Mouse (Mus musculus): ENCODE results near the gene Map4k5. TPM values are rescaled to one million over a fixed set of nuclear protein-coding genes. Genes with fewer than 3 reads are reported as not detected.

The Map4k5 gene
- polyA plus RNA-seq, 1 experiment from 2014 or later = 32.0 TPM

GRCm38 (mm10) chr12:69922099-69922498 is 29.1 kb upstream of the Map4k5 start:
- H3K4me1 ChIP-seq (replicated peaks; ENCODE audit: control insufficient read depth, insufficient read depth, low read length) = no peaks in the 10 kb centered on the region
- no peak overlapping the region for H3K27ac ChIP-seq (ENCODE audit: low read depth)
- H3K4me3 ChIP-seq (ENCODE audit: low read depth, low read length) = no peak overlapping the region
- no peaks in the 10 kb centered on the region for H3K27me3 ChIP-seq (replicated peaks; ENCODE audit: control insufficient read depth, insufficient read depth, low read length)
- DNase-seq (ENCODE audit: low spot score) (no peak), ATAC-seq (replicated peaks; ENCODE audit: low FRiP score, low TSS enrichment, low read depth) (no peak)
- H3K9me3 ChIP-seq (ENCODE audit: control insufficient read depth, low read length) = no peaks in the 10 kb centered on the region
- H3K36me3 ChIP-seq (ENCODE audit: control insufficient read depth, insufficient read depth, low read length) = no peaks in the 10 kb centered on the region
- H3K4me2 ChIP-seq (ENCODE audit: low read length) = no peak overlapping the region
- H3K9ac ChIP-seq (ENCODE audit: low read length) = no peak overlapping the region
- WGBS = 73% methylated on average over 1 of the region's 1 CpGs

DNA sequence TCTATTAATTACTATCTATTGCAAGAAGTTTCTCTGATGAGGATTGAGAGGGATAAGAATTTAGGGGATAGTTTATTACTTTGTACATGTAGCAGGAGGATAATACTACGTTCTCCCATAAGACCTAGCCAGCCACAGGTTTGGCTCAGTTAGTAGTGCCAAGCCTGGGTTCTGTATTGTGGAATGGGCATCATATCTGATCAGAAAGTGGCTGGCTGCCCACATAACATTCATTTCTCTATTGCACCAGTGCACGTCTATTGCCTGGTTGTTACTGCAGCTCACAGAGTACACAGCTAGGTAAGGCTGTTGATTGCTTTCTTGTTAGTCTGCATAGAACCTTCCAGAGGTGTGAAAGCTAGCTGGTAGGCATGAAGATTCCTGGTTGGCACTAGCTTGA is 24.9 kb upstream of the Map4k5 start:
- DNase-seq (ENCODE audit: low spot score) (no peak), ATAC-seq (replicated peaks; ENCODE audit: low FRiP score, low TSS enrichment, low read depth) (no peak)
- Histone ChIP-seq H3K9ac (ENCODE audit: low read length) (no peak overlapping the region), H3K36me3 (ENCODE audit: control insufficient read depth, insufficient read depth, low read length) (no peaks in the 10 kb centered on the region), H3K9me3 (ENCODE audit: control insufficient read depth, low read length) (no peaks in the 10 kb centered on the region), H3K4me2 (ENCODE audit: low read length) (no peak overlapping the region), H3K4me3 (ENCODE audit: low read depth, low read length) (no peak overlapping the region), H3K4me1 (replicated peaks; ENCODE audit: control insufficient read depth, insufficient read depth, low read length) (no peaks in the 10 kb centered on the region), H3K27ac (ENCODE audit: low read depth) (no peak overlapping the region), H3K27me3 (replicated peaks; ENCODE audit: control insufficient read depth, insufficient read depth, low read length) (no peaks in the 10 kb centered on the region)
- 70% methylated on average over 2 of the region's 2 CpGs for WGBS

DNA sequence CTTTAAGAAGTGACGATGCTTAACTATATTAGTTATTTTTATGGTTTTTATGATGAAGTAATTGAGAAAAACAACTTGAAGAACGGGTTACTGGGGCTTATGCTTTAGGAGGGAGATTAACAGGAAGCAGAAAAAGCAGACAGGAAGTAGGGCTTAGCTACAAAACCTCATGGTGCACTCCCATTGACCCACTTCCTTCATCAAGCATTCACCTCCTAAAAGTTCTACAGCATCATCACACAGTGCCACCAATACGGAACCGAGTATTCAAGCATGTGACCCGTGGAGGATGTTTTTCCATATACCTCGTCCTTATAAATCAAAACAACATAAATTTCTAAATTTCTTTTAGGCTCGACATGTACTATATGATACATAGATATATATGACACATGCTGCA is 19.7 kb upstream of the Map4k5 start:
- H3K4me2 ChIP-seq (ENCODE audit: low read length) = no peak overlapping the region
- H3K36me3 ChIP-seq (ENCODE audit: control insufficient read depth, insufficient read depth, low read length) = no peaks in the 10 kb centered on the region
- H3K27ac ChIP-seq (ENCODE audit: low read depth) = no peak overlapping the region
- no peak overlapping the region for H3K4me3 ChIP-seq (ENCODE audit: low read depth, low read length)
- ATAC-seq (replicated peaks; ENCODE audit: low FRiP score, low TSS enrichment, low read depth) (no peak), DNase-seq (ENCODE audit: low spot score) (no peak)
- H3K27me3 ChIP-seq (replicated peaks; ENCODE audit: control insufficient read depth, insufficient read depth, low read length) = no peaks in the 10 kb centered on the region
- no peaks in the 10 kb centered on the region for H3K9me3 ChIP-seq (ENCODE audit: control insufficient read depth, low read length)
- WGBS = 81% methylated on average over 7 of the region's 7 CpGs
- H3K4me1 ChIP-seq (replicated peaks; ENCODE audit: control insufficient read depth, insufficient read depth, low read length) = no peaks in the 10 kb centered on the region; the same call in 1 of the 2 replicates
- no peak overlapping the region for H3K9ac ChIP-seq (ENCODE audit: low read length)

DNA sequence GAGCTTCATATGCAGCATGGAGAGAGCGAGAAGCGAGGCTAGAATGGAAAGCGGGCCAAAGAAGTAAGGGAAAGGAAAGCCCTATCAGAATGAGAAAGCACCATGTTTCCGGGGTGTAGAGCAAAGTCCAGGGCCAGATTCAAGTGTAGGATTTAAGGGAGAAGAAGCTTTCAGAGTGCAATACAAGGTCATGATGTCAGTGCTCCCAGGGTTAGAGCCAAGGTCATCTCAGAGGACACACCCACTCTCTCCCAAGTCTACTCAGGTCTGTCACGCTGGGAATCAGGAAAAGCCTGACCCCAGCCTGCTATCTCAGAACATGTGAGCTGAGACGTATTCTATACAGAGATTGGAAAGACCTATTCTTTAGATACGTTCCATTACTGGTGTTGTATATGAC is 18.9 kb upstream of the Map4k5 start:
- Histone ChIP-seq H3K36me3 (ENCODE audit: control insufficient read depth, insufficient read depth, low read length) (no peaks in the 10 kb centered on the region), H3K4me3 (ENCODE audit: low read depth, low read length) (no peak overlapping the region), H3K4me1 (replicated peaks; ENCODE audit: control insufficient read depth, insufficient read depth, low read length) (peaks cover 4% of the 10 kb centered on the region; the same call in 1 of the 2 replicates), H3K27me3 (replicated peaks; ENCODE audit: control insufficient read depth, insufficient read depth, low read length) (no peaks in the 10 kb centered on the region), H3K9me3 (ENCODE audit: control insufficient read depth, low read length) (no peaks in the 10 kb centered on the region), H3K27ac (ENCODE audit: low read depth) (no peak overlapping the region), H3K9ac (ENCODE audit: low read length) (no peak overlapping the region), H3K4me2 (ENCODE audit: low read length) (no peak overlapping the region)
- ATAC-seq (replicated peaks; ENCODE audit: low FRiP score, low TSS enrichment, low read depth) (no peak), DNase-seq (ENCODE audit: low spot score) (no peak)
- 81% methylated on average over 7 of the region's 7 CpGs for WGBS

GRCm38 (mm10) chr12:69908511-69908900 is 15.5 kb upstream of the Map4k5 start:
- H3K27ac ChIP-seq (ENCODE audit: low read depth) = no peak overlapping the region
- H3K4me3 ChIP-seq (ENCODE audit: low read depth, low read length) = peak overlapping the region; percentile 21; the same call in 1 of the 2 replicates
- DNase-seq (ENCODE audit: low spot score) = no peak
- H3K36me3 ChIP-seq (ENCODE audit: control insufficient read depth, insufficient read depth, low read length) = no peaks in the 10 kb centered on the region
- H3K9ac ChIP-seq (ENCODE audit: low read length) = no peak overlapping the region
- 31% methylated on average over 19 of the region's 19 CpGs for WGBS
- H3K9me3 ChIP-seq (ENCODE audit: control insufficient read depth, low read length) = no peaks in the 10 kb centered on the region
- peak overlapping the region; percentile 51 for H3K4me2 ChIP-seq (ENCODE audit: low read length)
- H3K4me1 ChIP-seq (replicated peaks; ENCODE audit: control insufficient read depth, insufficient read depth, low read length) = peaks cover 4% of the 10 kb centered on the region; the same call in 1 of the 2 replicates
- no peaks in the 10 kb centered on the region for H3K27me3 ChIP-seq (replicated peaks; ENCODE audit: control insufficient read depth, insufficient read depth, low read length)
- no peak for ATAC-seq (replicated peaks; ENCODE audit: low FRiP score, low TSS enrichment, low read depth)

DNA sequence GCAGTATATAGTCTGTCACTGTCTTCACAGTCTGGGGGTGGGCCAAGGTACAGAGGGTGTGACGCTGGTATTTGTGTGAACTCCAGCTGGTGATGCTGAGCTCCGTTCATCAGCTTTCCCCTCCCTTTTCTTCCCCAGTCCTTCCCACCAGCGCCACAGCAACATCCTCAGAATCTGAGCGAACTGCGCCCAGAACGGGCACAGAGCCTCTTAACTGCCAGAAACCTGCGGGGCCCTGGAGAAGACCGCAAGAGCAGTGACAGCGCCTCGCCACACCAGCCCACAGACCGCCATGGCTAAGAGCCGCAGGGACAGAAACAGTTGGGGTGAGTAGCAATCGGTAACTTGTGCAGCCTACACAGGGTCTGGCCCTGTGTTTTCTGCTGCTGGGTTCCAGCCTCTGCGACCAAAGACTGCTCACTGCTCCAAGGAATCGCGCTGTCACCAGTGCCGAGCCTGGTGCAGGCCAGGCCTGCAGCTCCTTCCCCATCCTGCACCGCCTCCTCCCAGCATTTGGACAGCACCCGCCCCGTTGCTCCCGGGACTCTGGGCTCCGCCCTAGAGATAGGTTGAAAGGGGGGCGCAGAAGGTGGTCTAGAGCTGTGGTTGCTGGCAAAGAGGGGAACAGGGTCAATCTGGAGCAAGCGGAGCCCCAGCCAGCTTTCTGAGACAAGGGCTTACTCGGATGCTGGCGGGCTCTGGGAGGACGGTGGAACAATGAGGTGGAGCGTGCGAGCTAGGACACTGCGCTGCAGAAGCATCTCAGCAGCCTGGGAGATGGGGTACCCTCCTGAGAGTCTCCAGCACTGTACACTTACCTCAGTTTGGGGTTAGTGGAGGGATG is 14.9 kb upstream of the Map4k5 start:
- DNase-seq (ENCODE audit: low spot score) = peak; percentile 73
- 6% methylated on average over 30 of the region's 30 CpGs for WGBS
- Histone ChIP-seq H3K27me3 (replicated peaks; ENCODE audit: control insufficient read depth, insufficient read depth, low read length) (no peaks in the 10 kb centered on the region), H3K36me3 (ENCODE audit: control insufficient read depth, insufficient read depth, low read length) (no peaks in the 10 kb centered on the region), H3K4me1 (replicated peaks; ENCODE audit: control insufficient read depth, insufficient read depth, low read length) (peaks cover 4% of the 10 kb centered on the region; the same call in 1 of the 2 replicates), H3K9ac (ENCODE audit: low read length) (peak overlapping the region; percentile 2; the same call in 1 of the 2 replicates), H3K27ac (ENCODE audit: low read depth) (no peak overlapping the region), H3K4me3 (ENCODE audit: low read depth, low read length) (peak overlapping the region; percentile 21), H3K4me2 (ENCODE audit: low read length) (peak overlapping the region; percentile 51), H3K9me3 (ENCODE audit: control insufficient read depth, low read length) (no peaks in the 10 kb centered on the region)
- ATAC-seq (replicated peaks; ENCODE audit: low FRiP score, low TSS enrichment, low read depth) = peak; percentile 64; the same call in 1 of the 2 replicates

GRCm38 (mm10) chr12:69904991-69905390 is 12.0 kb upstream of the Map4k5 start:
- ATAC-seq (replicated peaks; ENCODE audit: low FRiP score, low TSS enrichment, low read depth) (no peak), DNase-seq (ENCODE audit: low spot score) (peak; percentile 25)
- Histone ChIP-seq H3K27me3 (replicated peaks; ENCODE audit: control insufficient read depth, insufficient read depth, low read length) (no peaks in the 10 kb centered on the region), H3K9me3 (ENCODE audit: control insufficient read depth, low read length) (no peaks in the 10 kb centered on the region), H3K36me3 (ENCODE audit: control insufficient read depth, insufficient read depth, low read length) (no peaks in the 10 kb centered on the region), H3K9ac (ENCODE audit: low read length) (no peak overlapping the region), H3K4me1 (replicated peaks; ENCODE audit: control insufficient read depth, insufficient read depth, low read length) (peaks cover 4% of the 10 kb centered on the region; the same call in 1 of the 2 replicates), H3K27ac (ENCODE audit: low read depth) (no peak overlapping the region), H3K4me3 (ENCODE audit: low read depth, low read length) (no peak overlapping the region), H3K4me2 (ENCODE audit: low read length) (no peak overlapping the region)
- WGBS = 57% methylated on average over 2 of the region's 2 CpGs

DNA sequence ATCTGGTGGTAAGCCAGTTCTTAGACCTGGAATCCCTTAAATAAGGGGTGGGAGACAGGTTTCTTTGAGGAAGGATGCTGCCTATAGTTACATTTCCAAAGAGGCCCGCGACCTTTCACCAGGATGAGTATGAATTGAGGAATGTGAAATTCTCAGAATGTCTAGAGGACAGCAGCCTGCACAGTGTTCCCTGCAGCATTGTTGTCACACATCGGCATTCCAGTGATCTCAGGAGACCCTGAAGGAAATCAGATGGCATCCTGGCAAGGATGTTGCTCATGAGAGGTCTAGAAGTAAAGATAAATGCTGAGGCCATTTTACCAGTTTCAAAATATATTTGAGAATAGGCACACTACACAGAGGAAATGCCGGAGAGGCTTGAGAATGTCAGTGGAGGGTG is 5.1 kb upstream of the Map4k5 start:
- Histone ChIP-seq H3K36me3 (ENCODE audit: control insufficient read depth, insufficient read depth, low read length) (no peaks in the 10 kb centered on the region), H3K9me3 (ENCODE audit: control insufficient read depth, low read length) (no peaks in the 10 kb centered on the region), H3K4me2 (ENCODE audit: low read length) (no peak overlapping the region), H3K4me3 (ENCODE audit: low read depth, low read length) (no peak overlapping the region), H3K27ac (ENCODE audit: low read depth) (no peak overlapping the region), H3K4me1 (replicated peaks; ENCODE audit: control insufficient read depth, insufficient read depth, low read length) (peaks cover 8% of the 10 kb centered on the region; the same call in 1 of the 2 replicates), H3K27me3 (replicated peaks; ENCODE audit: control insufficient read depth, insufficient read depth, low read length) (no peaks in the 10 kb centered on the region), H3K9ac (ENCODE audit: low read length) (no peak overlapping the region)
- 69% methylated on average over 4 of the region's 4 CpGs for WGBS
- ATAC-seq (replicated peaks; ENCODE audit: low FRiP score, low TSS enrichment, low read depth) (no peak), DNase-seq (ENCODE audit: low spot score) (no peak)

- Histone ChIP-seq H3K9ac (ENCODE audit: low read length) (no peak overlapping the region), H3K36me3 (ENCODE audit: control insufficient read depth, insufficient read depth, low read length) (no peaks in the 10 kb centered on the region), H3K4me1 (replicated peaks; ENCODE audit: control insufficient read depth, insufficient read depth, low read length) (peaks cover 22% of the 10 kb centered on the region), H3K9me3 (ENCODE audit: control insufficient read depth, low read length) (no peaks in the 10 kb centered on the region), H3K4me3 (ENCODE audit: low read depth, low read length) (no peak overlapping the region), H3K27me3 (replicated peaks; ENCODE audit: control insufficient read depth, insufficient read depth, low read length) (no peaks in the 10 kb centered on the region), H3K4me2 (ENCODE audit: low read length) (no peak overlapping the region), H3K27ac (ENCODE audit: low read depth) (peak overlapping the region; percentile 22; the same call in 1 of the 2 replicates)
- DNase-seq (ENCODE audit: low spot score) (no peak), ATAC-seq (replicated peaks; ENCODE audit: low FRiP score, low TSS enrichment, low read depth) (no peak)
- 52% methylated on average over 2 of the region's 2 CpGs for WGBS
Measured at GRCm38 (mm10) chr12:69895046-69895445, 2.0 kb upstream of the Map4k5 start.

Measured in intestine, embryonic 14.5 days (tissue).